Mouse (Mus musculus) urinary bladder, postnatal 36 days (tissue): ENCODE results near the gene Fam78a.
A peak's percentile ranks its signal among the peaks of the same experiment; 100 is the strongest.

ENCODE experiments used
- DNase-seq, 2 experiments: peaks; one replicate each; pipeline ENCODE4 v3.0.0; 2022; ENCODE audit warnings: low spot score in 2 of 2, mixed read lengths in 1 of 2

Fam78a gene

DNA sequence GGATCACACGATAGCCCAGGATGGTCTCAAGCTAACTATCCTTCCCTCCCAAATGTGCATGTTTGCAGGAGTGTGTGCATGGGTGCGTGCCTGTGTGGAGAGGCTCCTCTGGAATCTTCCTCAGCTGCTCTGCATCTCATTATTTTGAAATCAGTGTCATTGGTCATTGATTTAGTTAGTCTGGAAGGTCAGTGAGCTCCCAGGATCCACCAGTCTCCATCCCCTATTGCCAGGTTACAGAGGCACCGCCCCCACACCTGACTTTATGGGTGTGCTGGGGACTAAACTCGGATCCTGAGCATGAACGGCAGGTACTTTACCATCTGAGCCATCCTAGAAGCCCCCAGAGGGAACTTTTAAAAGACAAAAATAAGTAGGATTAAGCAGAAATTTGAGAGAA is 18.3 kb upstream of the Fam78a start:
- no peak for DNase-seq

DNA sequence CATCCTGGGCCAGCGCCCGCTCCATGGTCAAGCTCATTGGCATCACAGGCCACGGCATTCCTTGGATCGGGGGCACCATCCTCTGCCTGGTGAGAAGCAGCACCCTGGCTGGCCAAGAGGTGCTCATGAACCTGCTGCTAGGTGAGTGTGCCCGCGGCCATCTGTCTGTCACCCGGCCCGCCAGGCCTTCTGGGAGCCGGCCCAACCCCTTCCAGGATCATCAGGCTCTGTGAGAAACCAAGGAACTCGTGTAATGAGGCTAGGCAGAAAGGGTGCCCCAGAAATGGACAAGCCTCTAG is 11.4 kb upstream of the Fam78a start:
- no peak for DNase-seq

GRCm38 (mm10) chr2:32095351-32096121 is 10.9 kb upstream of the Fam78a start, which contains the start of gene Plpp7:
Plpp7 (plus strand) TSS chr2:32095528.
- DNase-seq, result peak; percentile 21 to 41

DNA sequence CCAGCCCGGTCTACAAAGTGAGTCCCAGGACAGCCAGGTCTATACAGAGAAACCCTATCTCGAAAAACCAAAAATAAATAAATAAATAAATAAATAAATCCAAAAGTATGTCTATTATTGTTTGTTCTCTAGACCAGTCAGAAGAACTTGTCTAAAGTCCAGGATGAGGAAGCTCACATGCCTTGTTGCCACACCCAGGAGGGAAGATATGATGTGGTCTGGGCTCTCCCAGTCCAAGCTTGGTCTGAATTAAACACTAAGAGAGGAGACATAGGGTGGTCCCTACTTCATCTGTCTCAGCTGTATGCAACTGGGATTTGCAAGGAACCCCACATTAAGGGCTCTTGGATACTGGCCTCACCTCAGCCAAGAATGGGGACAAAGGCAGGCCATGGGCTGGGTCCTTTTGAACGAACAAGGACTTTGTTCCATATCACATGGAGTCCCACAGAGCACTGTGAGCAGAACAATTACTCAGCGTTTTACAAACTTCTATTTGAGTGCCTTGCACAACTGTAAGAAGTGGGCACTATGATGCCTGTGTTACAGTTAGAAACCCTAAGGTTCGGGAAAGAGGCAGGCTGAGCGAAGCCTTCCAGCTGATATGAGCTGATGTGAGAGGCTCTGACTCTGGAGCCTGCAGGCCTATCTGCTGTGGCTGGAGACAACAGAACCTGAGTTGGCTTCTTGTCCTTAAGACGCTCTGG is 9.5 kb upstream of the Fam78a start:
- DNase-seq, result no peak

DNA sequence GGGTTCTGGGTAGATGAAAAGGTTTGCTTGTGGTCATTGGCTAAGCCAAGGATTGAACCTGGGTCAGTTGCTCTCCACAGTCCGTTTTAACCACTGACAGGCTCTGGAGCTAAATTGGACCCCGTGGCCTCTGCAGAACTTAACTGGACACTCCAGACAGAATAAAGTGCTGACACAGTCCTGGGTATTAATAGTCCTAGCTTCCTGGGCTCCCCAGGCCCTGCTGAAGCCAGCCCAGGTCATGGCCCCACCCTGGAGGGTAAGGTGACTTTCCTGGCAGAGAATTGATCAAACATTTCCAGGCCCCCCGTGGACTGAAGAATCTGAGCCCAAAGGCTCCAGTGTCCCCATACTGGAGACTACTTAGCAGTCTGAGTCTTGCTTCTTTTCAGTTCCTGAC is 7.3 kb upstream of the Fam78a start:
- no peak for DNase-seq

DNA sequence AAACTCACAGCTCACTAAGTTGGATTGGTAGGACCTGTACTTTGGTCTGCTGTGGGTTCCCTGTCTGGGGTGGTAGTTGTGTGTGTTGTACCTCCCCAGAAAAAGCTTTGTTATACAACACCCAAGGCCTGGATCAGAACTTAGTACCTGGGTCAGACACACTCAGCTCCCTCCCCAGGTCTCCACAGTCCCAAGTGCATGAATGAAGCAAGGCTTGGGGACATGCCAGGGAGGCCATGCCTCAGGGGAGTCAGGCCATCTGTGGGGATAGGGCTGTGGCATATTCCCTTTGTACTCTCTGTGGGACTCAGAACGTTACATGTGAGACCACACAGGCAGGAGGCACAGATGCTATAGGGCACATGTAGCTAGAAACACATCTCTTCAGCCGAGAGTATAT is 5.5 kb upstream of the Fam78a start:
- no peak for DNase-seq

- no peak for DNase-seq
Measured at GRCm38 (mm10) chr2:32089606-32090005, 4.9 kb upstream of the Fam78a start.

- DNase-seq, result no peak
Measured at GRCm38 (mm10) chr2:32088372-32088981, 3.8 kb upstream of the Fam78a start.

DNA sequence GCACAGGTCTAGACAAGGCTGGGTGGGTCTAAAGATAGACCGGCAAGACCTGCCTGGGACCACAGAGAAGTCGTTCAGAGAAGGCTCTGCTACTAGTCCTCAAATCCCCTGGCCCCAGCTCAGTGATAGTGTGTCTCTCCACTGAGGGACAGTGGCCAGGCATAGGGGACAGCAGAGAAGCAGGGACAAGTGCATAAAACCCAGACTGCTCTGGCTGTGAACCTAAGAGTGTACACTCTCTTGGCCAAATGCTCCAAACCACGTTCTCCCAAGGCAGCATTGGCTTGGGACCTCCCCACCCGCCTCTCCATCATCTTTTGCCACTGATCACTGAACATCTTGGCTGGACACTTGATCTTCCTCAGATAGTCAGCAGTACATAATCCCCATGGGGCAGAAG is 2.9 kb upstream of the Fam78a start:
- no peak for DNase-seq

- DNase-seq, result no peak
Measured at GRCm38 (mm10) chr2:32085231-32085630, 574 bp upstream of the Fam78a start.

- DNase-seq, result no peak
Measured at GRCm38 (mm10) chr2:32084872-32085199, 179 bp upstream of the Fam78a start.

GRCm38 (mm10) chr2:32083159-32084011 is 1.3 kb downstream of the Fam78a start:
- peak; percentile 14 to 51 for DNase-seq

DNA sequence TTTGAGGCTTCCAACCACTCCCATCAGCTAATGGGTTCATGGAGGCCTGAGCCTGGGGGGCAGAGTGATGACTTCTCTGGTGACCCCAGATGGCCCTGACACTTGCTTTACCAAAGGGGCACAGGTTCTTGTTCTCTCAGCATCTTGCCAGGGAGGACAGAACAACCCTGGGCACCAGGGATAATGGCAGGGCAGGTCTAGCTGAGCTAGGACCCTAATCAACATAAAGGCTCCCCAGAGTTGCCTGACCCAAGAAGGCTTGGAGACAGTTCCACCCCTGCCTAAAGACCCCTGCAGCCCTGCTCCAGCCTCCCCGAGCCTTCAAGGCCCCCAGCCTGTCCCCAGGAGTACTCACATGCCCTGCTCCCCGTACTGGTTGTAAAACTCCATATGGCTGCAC is 2.4 kb downstream of the Fam78a start:
- no peak for DNase-seq

- DNase-seq, result no peak
Measured at GRCm38 (mm10) chr2:32081296-32081929, 3.2 kb downstream of the Fam78a start.

DNA sequence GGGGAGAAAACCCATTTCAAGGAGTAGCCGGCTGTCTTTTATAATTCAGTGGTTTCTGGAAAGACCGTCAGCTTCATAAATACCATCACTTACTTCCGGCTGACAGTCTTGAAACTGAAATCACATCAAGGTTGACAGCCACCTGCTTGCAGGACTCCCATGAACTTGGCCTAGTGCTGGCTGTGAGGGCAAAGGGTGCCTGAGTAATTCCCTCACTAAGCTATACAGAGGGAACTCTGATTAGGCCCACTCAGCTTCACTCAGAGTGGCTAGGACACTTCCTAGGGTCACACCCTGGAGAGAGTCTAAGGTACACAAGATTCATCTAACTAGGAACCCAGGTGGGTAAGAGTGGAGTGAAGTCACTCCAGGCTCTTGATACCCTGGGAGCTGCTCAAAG is 4.0 kb downstream of the Fam78a start:
- DNase-seq, result no peak

- no peak for DNase-seq
Measured at GRCm38 (mm10) chr2:32079191-32079725, 5.4 kb downstream of the Fam78a start.

DNA sequence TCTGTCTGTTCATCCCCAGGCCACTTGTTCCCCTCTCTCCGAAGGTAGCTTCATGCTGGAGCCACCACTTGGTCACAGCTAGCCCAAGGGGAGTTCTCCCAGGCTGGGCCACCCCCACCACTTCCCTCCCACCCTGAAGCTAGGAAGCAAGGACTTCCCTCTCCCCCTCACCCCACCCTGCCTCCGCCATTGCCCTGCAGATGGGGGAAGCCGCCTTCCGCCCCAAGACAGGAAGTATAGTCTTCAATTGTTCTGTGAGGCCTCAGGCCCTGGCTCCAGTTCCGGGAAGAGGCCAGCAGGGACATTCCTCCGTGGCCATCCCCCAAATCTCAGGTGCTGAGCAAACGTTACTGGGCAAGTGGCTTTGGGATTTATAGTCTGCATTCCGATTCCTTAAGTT is 6.1 kb downstream of the Fam78a start:
- no peak for DNase-seq

DNA sequence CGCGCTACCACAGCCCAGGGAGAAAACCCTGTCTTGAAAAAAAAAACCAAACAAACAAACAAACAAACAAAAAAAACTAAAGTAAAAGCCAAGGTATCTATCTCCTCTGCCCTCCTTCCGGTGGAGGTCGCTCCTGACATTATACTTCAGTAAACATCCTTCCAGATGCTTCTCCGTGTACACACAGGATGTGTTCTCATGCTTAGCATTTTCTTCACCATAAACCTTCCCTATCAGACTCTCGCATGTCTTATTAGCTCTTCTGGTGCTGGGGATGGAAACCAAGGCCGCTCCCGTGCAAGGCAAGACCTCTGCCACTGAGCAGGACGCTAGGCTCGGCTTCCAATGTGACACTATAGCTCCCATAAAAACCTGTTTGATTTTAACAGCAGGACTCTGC is 6.9 kb downstream of the Fam78a start:
- no peak for DNase-seq

DNA sequence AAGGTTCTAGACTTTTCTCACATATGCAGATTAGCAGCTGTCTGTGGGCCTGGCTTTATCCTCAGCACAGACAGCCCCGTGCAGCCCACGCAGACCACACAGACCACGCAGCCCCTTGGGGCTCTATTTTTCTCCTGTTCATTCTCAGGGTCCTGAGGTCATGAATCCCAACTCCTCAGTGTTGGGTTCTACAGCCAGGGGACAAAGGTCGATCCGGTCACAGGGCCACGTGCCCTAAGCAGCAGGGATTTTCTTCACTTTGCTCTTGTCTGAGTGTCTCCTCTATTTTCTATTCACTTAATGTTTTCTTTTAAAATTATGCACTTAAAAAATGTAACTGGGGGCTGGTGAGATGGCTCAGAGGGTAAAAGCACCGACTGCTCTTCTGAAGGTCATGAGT is 9.3 kb downstream of the Fam78a start:
- DNase-seq, result no peak

DNA sequence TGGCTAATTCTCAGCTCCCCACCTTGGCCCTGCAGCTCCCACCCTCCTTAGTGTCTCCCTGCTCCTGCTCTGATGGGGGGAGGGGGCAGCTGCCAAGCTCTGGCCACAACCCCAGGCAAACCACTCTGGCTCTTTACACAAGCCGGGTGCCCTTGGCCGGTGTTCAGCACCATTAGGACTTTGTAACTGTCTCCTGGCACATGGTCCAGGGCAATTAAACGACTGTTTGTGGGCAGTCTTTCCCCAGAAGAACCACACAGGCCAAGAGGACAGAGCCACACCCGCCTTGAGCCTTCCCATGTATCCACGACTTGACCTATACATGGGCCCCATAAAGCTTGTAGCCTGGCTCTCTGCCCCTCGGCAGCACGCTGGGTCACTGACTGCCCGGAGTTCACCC is 10.3 kb downstream of the Fam78a start:
- DNase-seq, result peak in 1 of 2 experiments; percentile 30

- no peak for DNase-seq
Measured at GRCm38 (mm10) chr2:32070747-32071146, 13.9 kb downstream of the Fam78a start.
